Mouse (Mus musculus) stomach, postnatal 0 days (tissue): ENCODE measurements around the gene Pou3f3.

Experiments used
- CTCF ChIP-seq: IDR thresholded peaks from 2 replicates; pipeline ENCODE4 v1.5.1; 2016; ENCODE audit warnings: antibody characterized with exemption, low read depth, mild to moderate bottlenecking, moderate library complexity
- EP300 ChIP-seq: optimal IDR thresholded peaks from 2 replicates; pipeline ENCODE3; 2016; ENCODE audit warnings: antibody characterized with exemption

DNA sequence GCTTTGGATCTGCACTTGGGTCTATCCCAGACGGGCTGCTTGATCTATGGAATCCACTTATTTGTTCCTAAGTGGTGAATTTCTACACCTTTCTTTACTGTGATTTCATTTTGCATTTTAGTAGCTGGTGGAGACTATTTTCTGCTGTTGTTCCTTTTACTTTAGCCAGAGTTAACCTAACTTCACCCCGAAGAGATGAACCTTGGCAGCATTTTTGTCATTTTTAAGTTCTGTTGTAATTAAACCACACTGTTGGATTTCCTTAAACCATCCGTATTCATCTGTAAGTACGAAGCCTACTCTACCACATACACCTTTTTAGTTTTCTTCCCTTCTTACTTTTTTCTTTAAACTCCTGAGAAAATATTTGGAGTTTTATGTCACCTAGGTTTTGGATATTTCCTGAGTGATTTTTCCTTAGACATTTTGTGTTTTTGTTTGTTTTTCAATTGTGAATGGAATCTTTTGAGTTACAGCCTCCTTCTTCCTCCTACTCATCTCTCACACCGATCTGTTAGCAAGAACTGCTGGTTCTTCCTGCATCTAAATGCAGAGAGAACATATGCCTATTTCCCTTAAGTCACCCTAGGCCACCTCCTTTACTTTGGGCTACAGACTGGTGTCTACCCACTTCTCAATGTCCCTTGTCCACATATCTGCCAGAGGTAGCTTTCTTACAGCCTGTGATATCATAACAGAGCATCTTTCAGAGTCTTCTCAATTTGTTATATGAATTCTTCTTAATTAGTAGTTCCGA is 54.1 kb downstream of the Pou3f3 start:
- no peak for TF ChIP-seq EP300
- TF ChIP-seq CTCF, result no peak
